Mouse (Mus musculus): ENCODE data around the gene Zc3h8. TPM values are rescaled to one million over a fixed set of nuclear protein-coding genes. Genes with fewer than 3 reads are reported as not detected.

The Zc3h8 gene
- total and polyA plus RNA-seq, 3 experiments = 5.8 to 6.5 TPM; not detected in 1

DNA sequence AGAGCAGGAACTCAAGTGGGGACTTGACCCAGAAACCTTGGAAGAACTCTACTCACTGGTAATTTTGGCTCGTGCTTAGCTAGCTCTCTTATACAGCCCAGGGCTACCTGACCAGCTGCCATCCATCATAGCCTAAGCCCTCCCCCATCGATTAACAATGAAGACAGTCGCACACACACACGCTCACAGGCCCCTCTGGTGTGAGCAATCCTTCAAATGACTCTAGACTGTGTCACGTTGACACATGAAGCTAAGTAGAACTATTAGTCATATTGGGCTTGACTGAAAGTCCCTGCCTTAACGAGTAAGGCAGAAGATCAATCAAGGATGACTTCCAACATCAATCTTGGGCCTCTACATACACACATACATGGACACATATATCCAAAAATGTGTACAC, 41.0 kb downstream of the Zc3h8 start:
- no peak overlapping the region for H3K9ac ChIP-seq (ENCODE audit: control insufficient read depth, low read depth, low read length, poor library complexity, severe bottlenecking)
- no peaks in the 10 kb centered on the region for H3K4me1 ChIP-seq (ENCODE audit: control insufficient read depth in 1 of 2, insufficient read depth in 2 of 2, low read length in 2 of 2)
- no peak for DNase-seq (ENCODE audit: low read depth, low spot score)
- H3K27me3 ChIP-seq (ENCODE audit: control insufficient read depth in 1 of 2, insufficient read depth in 2 of 2, low read length in 2 of 2) = peaks cover 2 to 4% of the 10 kb centered on the region in 2 experiments; a peak in 3 of 4 replicates
- no peak overlapping the region for H3K27ac ChIP-seq (ENCODE audit: control insufficient read depth, low read depth, low read length)
- TF ChIP-seq CHD1 (IDR thresholded peaks at IDR 0.05; ENCODE audit: low read depth, low read length) = no peak
- no peak for TF ChIP-seq JUND (IDR thresholded peaks at IDR 0.05; ENCODE audit: low read depth, low read length)
- no peak for TF ChIP-seq MEF2A (IDR thresholded peaks at IDR 0.05; ENCODE audit: extremely low read depth, insufficient replicate concordance, low read depth, low read length, poor library complexity, severe bottlenecking)
- no peak for TF ChIP-seq MYC (IDR thresholded peaks at IDR 0.05; ENCODE audit: low read depth, low read length)
- TF ChIP-seq TCF12 (IDR thresholded peaks at IDR 0.05; ENCODE audit: low read depth, low read length) = no peak
- TF ChIP-seq NRF1 (IDR thresholded peaks at IDR 0.05; ENCODE audit: insufficient read depth, low read depth, low read length, poor library complexity, severe bottlenecking) = no peak
- TF ChIP-seq ZC3H11A (IDR thresholded peaks at IDR 0.05; ENCODE audit: low read depth, low read length) = no peak
- no peak for TF ChIP-seq ZKSCAN1 (IDR thresholded peaks at IDR 0.05; ENCODE audit: low read depth, low read length)
- no peak for TF ChIP-seq SIN3A (IDR thresholded peaks at IDR 0.05; ENCODE audit: low read length)
- no peak for TF ChIP-seq TBP (IDR thresholded peaks at IDR 0.05; ENCODE audit: low read depth, low read length)
- no peak for TF ChIP-seq ETS1 (IDR thresholded peaks at IDR 0.05; ENCODE audit: low read depth, low read length)
- no peak for TF ChIP-seq CTCF (IDR thresholded peaks at IDR 0.05 in 2 of 3, conservative IDR thresholded peaks at IDR 0.05 in 1 of 3; ENCODE audit: control insufficient read depth in 1 of 3, insufficient read depth in 1 of 3, low read depth in 2 of 3, low read length in 3 of 3, poor library complexity in 1 of 3, severe bottlenecking in 1 of 3)
- TF ChIP-seq ZNF384 (IDR thresholded peaks at IDR 0.05; ENCODE audit: low read depth, low read length) = no peak
- no peak for TF ChIP-seq BHLHE40 (IDR thresholded peaks at IDR 0.05; ENCODE audit: borderline replicate concordance, low read depth, low read length)
- TF ChIP-seq POLR2A (IDR thresholded peaks at IDR 0.05; ENCODE audit: control insufficient read depth in 1 of 2, insufficient read depth in 1 of 2, low read depth in 1 of 2, low read length in 2 of 2, poor library complexity in 1 of 2) = no peak
- no peak for TF ChIP-seq SMC3 (IDR thresholded peaks at IDR 0.05; ENCODE audit: low read depth, low read length)
- TF ChIP-seq UBTF (IDR thresholded peaks at IDR 0.05; ENCODE audit: borderline replicate concordance, insufficient read depth, low read depth, low read length) = no peak
- H3K4me3 ChIP-seq (ENCODE audit: control insufficient read depth in 1 of 2, insufficient read depth in 1 of 2, low read depth in 2 of 2, low read length in 2 of 2) = no peak overlapping the region
- H3K9me3 ChIP-seq (replicated peaks; ENCODE audit: insufficient read depth, low read length) = no peaks in the 10 kb centered on the region
- no peaks in the 10 kb centered on the region for H3K36me3 ChIP-seq (ENCODE audit: control insufficient read depth in 1 of 2, insufficient read depth in 2 of 2, low read length in 2 of 2)
- no peaks in the 10 kb centered on the region for H3K79me2 ChIP-seq (ENCODE audit: control insufficient read depth, insufficient read depth, low read length, poor library complexity)

- Histone ChIP-seq H3K4me3 (ENCODE audit: control insufficient read depth in 1 of 2, insufficient read depth in 1 of 2, low read depth in 2 of 2, low read length in 2 of 2) (no peak overlapping the region), H3K27me3 (ENCODE audit: control insufficient read depth in 1 of 2, insufficient read depth in 2 of 2, low read length in 2 of 2) (no peaks in the 10 kb centered on the region), H3K4me1 (ENCODE audit: control insufficient read depth in 1 of 2, insufficient read depth in 2 of 2, low read length in 2 of 2) (no peaks in the 10 kb centered on the region), H3K27ac (ENCODE audit: control insufficient read depth, low read depth, low read length) (no peak overlapping the region), H3K9me3 (replicated peaks; ENCODE audit: insufficient read depth, low read length) (no peaks in the 10 kb centered on the region), H3K36me3 (ENCODE audit: control insufficient read depth in 1 of 2, insufficient read depth in 2 of 2, low read length in 2 of 2) (no peaks in the 10 kb centered on the region), H3K9ac (ENCODE audit: control insufficient read depth, low read depth, low read length, poor library complexity, severe bottlenecking) (no peak overlapping the region), H3K79me2 (ENCODE audit: control insufficient read depth, insufficient read depth, low read length, poor library complexity) (no peaks in the 10 kb centered on the region)
- no peak for TF ChIP-seq CTCF (IDR thresholded peaks at IDR 0.05 in 2 of 3, conservative IDR thresholded peaks at IDR 0.05 in 1 of 3; ENCODE audit: control insufficient read depth in 1 of 3, insufficient read depth in 1 of 3, low read depth in 2 of 3, low read length in 3 of 3, poor library complexity in 1 of 3, severe bottlenecking in 1 of 3)
- no peak for TF ChIP-seq USF2 (IDR thresholded peaks at IDR 0.05; ENCODE audit: borderline replicate concordance in 1 of 2, insufficient read depth in 1 of 2, low read depth in 1 of 2, low read length in 2 of 2)
- no peak for TF ChIP-seq MAFK (IDR thresholded peaks at IDR 0.05; ENCODE audit: borderline replicate concordance, low read depth, low read length)
- no peak for TF ChIP-seq SMC3 (IDR thresholded peaks at IDR 0.05; ENCODE audit: low read depth, low read length)
- no peak for TF ChIP-seq RCOR1 (IDR thresholded peaks at IDR 0.05; ENCODE audit: low read depth, low read length)
- TF ChIP-seq POLR2AphosphoS2 (IDR thresholded peaks at IDR 0.05; ENCODE audit: low read length) = no peak
- TF ChIP-seq ETS1 (IDR thresholded peaks at IDR 0.05; ENCODE audit: low read depth, low read length) = no peak
- TF ChIP-seq POLR2AphosphoS5 (IDR thresholded peaks at IDR 0.05; ENCODE audit: borderline replicate concordance, low read depth, low read length) = no peak
- no peak for TF ChIP-seq TBP (IDR thresholded peaks at IDR 0.05; ENCODE audit: low read depth, low read length)
- TF ChIP-seq ZMIZ1 (IDR thresholded peaks at IDR 0.05; ENCODE audit: low read depth, low read length) = no peak
- TF ChIP-seq GATA1 (IDR thresholded peaks at IDR 0.05; ENCODE audit: low read depth, low read length) = no peak
- TF ChIP-seq MYC (IDR thresholded peaks at IDR 0.05; ENCODE audit: low read depth, low read length) = no peak
- TF ChIP-seq TCF12 (IDR thresholded peaks at IDR 0.05; ENCODE audit: low read depth, low read length) = no peak
- TF ChIP-seq ZC3H11A (IDR thresholded peaks at IDR 0.05; ENCODE audit: low read depth, low read length) = no peak
- no peak for TF ChIP-seq RAD21 (IDR thresholded peaks at IDR 0.05; ENCODE audit: low read depth, low read length)
- no peak for TF ChIP-seq GABPA (IDR thresholded peaks at IDR 0.05; ENCODE audit: low read depth, low read length)
- TF ChIP-seq CHD1 (IDR thresholded peaks at IDR 0.05; ENCODE audit: low read depth, low read length) = no peak
- TF ChIP-seq TAL1 (IDR thresholded peaks at IDR 0.05; ENCODE audit: low read length) = no peak
- no peak for DNase-seq (ENCODE audit: low read depth, low spot score)
Measured at GRCm38 (mm10) chr2:128892180-128892721, 51.6 kb downstream of the Zc3h8 start.
